Mouse (Mus musculus): ENCODE results near the gene Wdr86.

The Wdr86 gene

DNA sequence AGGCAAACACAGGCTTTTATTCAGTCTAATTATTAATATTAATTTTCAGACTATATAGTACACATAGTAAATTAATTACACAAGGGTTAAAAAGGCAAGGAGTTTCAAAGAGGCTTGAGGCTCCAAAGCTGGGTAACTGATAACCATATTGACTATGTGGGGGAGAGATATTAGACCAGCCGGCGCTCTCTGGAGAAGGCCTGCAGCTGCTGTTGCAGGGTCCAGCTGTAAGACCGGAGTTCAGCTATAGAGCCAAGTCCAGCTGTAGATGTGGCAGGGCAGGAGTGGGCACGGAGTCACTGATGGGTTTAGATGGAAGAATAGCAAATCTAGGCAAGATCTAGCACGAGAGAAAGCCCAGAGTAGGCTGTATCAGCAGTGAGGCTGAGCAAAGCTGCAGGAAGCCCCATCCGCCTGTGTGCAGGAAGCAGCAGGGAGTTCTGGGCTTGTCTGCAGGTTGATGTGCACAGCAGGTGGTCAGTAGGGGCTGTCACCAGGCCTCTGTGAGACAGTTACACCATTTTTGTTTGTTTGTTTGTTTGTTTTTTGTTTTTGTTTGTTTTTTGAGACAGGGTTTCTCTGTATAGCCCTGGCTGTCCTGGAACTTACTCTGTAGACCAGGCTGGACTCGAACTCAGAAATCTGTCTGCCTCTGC lies 3.4 kb upstream of the Wdr86 start:
- in situ Hi-C loops (cut with MboI, MseI), result loop anchor here in 1 of 2 experiments (10.0 kb wide), 1 partner anchor 61 kb away; no protein-coding TSS in a partner anchor

DNA sequence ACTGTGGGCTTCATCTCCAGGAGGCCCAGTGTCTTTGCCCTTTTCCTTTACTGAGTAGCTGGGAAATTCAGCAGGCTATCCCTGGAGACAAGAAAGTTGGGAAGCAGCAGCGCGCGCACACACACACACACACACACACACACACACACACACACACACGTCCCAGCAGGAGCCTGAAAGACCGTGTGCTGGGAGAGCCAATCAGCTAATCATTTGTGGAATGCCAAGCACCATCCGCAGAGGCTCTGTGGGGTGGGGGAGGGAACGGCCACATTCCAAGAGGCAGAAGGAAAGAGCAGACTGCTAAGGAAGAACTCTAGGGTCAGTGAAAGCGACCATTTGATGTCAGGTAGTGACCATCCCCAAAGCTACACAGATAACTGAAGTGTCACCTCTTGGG lies 2.6 kb upstream of the Wdr86 start:
- in situ Hi-C loops (cut with MboI, MseI), result loop anchor here in 1 of 2 experiments (10.0 kb wide), 1 partner anchor 62 kb away; no protein-coding TSS in a partner anchor

DNA sequence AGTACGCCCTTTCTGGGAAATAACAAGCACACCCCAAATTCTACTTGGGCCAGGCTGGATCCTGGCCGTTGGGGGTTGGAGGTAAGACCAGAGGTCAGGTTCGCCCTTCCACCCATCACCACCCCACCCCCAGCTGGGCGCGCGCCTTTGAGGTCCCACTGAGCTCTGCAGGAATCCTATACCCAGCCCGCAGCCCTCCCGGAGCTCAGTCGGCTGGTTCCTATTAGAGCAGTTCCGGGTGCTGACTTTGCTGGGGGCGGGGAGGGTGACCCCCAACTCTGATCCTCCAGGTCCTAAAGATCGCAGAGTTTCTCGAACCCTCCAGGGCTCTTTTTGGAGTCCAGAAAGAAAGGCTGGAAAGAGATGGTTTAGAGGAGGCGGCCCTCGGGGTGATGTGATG lies 459 bp upstream of the Wdr86 start:
- in situ Hi-C loops (cut with MboI, MseI), result loop anchor here in 1 of 2 experiments (10.0 kb wide), 1 partner anchor 64 kb away; no protein-coding TSS in a partner anchor

DNA sequence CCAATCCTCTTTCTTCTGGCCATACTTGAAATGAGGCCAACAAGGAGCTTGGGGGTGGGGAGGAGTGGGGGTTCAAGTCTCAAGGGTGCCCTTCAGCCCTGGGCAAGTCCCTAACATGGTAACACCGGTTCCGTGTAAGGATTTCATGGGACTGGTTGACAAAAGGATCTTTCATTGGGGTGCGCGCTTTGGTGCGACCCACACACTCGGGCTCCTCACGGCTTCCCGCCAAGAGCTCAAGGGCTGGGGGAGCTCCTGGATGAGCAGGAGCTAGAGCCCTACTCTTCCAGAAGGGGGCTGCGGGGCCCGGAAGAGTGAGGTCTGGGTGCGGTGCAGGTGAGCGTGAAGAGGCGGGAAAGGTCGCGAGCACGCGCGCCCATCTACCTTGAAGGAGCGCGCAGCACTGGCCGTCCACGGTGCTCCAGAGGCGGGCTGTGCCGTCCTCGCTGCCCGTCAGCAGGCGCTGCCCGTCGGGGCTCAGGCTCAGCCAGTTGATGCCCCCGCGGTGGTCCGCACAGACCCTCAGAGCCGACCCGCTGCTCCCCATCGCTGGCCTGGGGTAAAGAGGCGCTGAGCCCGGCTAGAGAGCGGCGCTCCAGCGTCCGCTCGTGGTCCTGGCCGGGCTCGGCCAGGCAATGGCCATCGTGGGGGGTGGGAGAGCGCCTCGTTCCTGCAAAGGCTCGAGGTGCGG lies 585 bp downstream of the Wdr86 start:
- in situ Hi-C loops (cut with MboI, MseI), result loop anchor here (5.0 to 10.0 kb wide), 2 partner anchors 47 to 65 kb away; no protein-coding TSS in a partner anchor

DNA sequence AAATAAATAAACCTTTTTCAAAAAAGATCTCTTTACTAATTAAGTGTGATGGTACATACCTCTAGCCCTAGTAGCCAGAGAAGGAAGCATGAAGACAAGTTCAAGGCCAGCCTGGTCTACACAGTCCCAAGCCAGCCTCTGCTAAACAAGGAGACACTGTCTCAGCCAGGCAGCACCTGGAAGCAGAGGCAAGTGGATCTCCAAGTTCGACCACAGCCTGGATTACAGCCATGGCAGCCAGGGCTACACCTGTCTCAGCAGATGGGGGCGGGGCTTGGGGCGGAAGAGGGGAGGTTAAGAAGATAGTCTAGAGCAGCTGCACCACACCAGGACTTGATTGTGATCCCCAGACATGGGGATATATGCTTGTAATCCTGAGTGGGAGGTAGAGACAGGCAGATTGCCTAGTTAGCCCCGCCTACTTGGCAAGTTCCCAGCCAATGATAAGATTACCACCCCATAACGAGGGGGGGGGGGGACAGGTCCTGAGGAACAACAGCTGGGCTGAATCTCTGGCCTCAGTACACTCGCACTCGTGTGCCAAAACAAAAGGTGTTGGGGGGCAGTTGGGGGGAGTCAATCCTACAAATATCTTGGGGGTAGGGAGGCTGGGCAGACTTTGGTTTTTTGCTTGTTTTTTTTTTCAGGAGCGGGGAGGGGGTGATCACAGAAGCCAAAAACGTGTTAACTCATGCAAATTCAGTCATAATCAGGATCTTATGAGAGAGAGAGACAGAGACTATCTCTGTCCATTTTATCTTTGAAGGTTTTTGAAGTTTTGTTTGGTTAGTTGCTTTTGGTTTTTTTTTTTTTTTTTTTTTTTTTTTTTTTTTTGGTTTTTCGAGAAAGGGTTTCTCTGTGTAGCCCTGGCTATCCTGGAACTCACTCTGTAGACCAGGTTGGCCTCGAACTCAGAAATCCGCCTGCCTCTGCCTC lies 3.4 kb downstream of the Wdr86 start:
- in situ Hi-C loops (cut with MboI, MseI), result loop anchor here in 1 of 2 experiments (5.0 kb wide), 1 partner anchor 50 kb away; no protein-coding TSS in a partner anchor

DNA sequence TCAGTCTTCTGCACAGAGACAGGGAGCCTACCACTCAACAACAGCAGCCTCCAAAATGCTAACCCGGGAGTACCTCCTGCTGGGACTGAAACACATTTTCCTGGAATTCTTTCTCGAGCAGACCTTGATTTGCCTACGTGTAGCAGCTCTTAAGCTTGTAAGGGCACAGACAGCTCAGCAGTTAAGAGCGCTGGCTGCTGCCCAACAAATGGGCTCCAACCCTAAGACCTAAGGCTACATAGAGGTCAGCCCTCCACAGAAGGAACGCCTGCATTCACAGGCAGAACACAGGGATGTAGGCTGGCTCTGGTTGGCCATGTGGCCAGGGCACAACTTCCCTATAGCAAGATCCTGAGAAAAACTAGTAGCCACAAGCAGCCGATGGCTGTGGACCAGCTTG lies 4.6 kb downstream of the Wdr86 start:
- in situ Hi-C loops (cut with MboI, MseI), result loop anchor here in 1 of 2 experiments (5.0 kb wide), 1 partner anchor 51 kb away; no protein-coding TSS in a partner anchor

DNA sequence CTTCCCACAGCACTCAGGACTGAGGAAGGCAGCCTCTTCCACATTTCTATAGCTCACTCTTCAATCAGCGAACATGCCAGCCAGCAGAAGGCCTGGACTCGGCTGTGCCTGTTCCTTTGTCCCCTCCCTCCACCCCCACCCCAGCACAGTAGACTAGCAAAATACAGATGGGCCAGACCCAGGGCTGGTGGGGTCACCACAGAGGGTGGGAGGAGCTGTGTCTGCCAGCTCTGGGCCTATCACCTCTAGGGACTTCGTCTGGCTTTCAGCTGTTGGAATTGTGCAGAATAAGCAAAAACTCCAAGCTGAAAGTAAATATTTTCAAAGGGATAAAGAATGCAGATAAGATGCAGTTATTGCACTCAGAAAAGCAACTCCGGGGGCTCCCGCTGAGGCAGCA lies 5.7 kb downstream of the Wdr86 start:
- in situ Hi-C loops (cut with MboI, MseI), result loop anchor here in 1 of 2 experiments (5.0 kb wide), 1 partner anchor 52 kb away; no protein-coding TSS in a partner anchor

DNA sequence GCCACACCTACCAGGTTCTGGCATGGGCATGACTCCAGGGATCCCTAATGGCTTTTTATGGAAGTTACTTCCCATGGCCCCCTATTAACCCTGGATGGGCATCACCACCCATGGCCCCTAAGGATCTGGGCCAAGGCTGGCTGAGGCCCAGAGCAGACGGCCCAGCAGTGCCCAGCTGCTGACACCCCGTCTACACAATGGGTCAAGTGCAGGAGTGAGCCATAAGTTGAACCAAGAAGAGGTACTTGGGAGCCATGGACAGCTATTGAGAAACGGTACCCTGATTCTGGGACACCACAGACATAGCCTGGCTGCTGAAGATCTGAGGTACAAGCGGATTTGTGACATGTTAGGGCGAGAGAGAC lies 6.3 kb downstream of the Wdr86 start:
- in situ Hi-C loops (cut with MboI, MseI), result no loop called here

DNA sequence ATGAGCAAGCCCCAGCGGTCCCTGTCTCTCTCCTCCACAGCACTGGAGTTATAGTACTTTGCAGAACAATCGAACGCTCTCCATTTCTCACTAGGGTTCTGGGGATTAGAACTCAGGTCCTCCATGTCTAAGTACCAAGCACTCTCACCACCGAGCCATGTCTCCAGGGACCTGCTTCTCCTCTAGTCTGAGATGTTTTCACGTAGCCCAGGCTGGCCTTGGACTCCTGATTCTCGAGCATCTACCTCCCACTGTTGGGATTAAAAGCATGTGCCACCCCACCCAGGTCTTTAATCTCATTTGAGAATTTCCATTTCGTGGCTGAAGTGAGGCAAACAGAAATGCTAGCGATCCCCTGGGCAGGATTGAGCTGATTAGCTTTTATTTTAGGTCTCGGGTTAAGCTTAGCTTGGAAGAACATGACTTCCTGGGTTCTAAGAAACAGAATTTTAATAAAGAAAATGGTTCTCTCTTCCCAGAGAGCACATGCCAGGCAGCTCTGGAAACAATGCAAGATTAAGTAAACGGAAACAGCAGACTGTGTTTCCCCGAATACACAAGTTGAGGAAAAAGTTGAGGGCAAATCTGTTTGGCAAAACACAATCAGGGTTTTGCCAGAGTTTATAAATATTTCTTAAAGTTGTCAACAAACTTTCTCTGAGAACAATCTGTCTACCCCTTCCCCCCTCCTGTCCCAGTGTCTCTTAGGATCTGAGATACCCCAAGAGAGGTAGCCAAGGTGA lies 6.8 kb downstream of the Wdr86 start:
- in situ Hi-C loops (cut with MboI, MseI), result no loop called here

DNA sequence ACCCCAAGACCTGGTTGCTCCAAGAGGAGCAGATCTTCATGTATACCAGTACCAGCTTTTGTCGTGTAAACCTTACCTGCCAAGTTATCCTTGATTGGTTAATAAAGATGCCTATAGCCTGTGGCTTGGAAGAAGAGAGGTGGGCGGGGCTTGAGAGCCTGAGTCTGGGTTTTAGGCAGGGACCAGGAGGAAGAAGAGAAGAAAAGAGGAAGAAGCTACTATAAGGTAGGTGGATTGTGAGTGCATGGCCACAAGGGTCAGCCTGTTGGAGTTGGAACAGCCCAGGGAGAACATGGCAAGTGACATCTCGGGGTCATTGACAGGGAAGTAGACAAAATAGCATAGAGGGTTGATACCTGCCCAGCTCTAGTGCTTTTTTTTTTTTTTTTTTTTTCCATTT lies 10.7 kb downstream of the Wdr86 start:
- in situ Hi-C loops (cut with MboI, MseI), result no loop called here

DNA sequence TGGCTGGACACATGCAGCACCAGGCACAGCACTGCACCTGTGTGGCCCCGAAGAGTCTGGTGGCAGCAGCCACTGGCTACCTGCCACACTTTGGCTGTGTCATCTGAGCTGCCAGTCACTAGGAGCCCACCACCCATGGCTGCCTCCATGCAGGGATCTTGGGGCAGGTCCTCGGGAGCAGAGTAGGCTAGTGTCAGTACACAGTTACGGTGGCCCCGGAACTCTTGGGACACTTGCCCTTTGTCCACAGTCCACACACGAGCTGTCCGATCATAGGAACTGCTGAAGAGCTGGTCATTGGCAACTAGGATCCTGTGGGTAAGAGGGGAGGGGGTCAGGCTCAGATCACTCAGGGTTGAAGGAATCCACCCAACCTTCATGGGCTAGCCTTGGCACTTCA lies 12.5 kb downstream of the Wdr86 start:
- in situ Hi-C loops (cut with MboI, MseI), result no loop called here

DNA sequence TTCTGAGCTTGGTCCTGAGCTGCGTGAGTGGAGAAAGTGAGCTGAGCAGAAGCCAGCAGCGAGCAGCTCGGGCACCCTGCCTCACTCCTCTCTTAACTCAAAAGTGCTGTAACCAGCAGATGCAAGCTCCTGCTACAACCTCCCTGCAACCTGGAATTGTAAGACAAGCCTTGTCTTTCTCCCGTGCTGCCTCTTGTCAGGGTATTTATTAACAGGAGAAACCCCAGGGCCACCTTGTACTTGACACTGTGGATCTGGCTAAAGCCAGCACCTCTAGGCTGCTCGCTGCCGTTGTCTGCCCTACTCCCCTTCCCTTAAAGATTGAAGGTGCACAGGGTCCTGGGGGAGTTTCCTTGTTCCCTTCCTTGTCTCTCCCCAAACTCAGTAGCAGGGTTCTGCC lies 16.5 kb downstream of the Wdr86 start:
- in situ Hi-C loops (cut with MboI, MseI), result no loop called here

DNA sequence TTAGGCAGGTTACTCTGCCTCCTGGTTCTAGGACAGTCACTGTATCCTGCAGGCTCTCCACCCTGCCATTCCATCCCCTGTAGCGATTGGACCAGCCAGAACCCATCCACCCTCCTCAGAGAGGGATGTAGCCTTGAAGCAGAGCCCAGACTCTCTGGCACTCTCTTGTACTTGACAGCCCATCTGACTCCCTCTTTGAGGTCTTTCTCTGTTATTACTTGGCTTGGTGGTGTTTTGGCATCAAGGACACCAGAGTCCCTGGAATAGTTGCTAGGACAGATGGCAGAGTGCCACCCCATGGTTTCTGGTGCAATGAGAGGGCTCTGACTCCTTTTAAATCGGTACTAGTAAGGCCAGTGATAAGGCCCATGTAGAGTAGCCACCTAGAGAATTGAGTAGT lies 17.3 kb downstream of the Wdr86 start:
- in situ Hi-C loops (cut with MboI, MseI), result no loop called here

DNA sequence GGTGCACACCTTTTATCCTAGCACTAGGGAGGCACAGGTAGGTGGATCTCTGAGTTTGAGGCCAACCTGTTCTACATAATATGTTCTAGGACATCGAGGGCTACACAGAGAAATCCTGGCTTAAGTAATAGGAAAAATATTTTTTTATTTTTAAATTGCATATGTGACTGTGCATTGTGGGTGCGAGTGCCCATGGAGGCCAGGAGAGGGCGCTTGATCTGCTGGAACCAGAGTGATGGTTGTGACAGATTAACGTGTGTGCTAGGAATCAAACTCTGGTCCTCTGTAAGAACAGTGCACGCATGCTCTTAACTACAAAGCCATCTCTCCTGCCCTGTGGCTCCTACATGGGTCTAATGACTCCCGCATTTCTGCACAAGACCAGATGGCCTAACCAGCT lies 18.9 kb downstream of the Wdr86 start:
- in situ Hi-C loops (cut with MboI, MseI), result no loop called here

DNA sequence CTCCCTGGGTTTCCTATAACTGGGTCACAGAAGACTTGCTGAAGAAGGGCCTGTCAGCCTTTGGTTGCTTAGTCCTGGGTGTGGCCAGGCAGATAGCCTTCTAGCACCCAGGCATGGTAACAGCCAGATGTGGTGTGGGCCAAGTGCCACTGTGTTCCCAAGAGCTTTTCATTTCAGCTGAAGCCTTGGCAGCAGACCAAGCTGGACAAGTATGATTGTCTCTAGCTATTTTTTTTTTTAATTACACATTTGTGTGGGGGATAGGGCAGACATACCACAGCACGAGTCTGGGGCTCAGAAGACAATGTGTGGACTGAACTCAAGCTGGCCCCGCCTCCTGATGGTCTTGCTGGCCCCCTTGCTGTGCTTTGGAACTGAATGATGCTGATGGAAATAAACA lies 20.6 kb downstream of the Wdr86 start:
- in situ Hi-C loops (cut with MboI, MseI), result no loop called here

DNA sequence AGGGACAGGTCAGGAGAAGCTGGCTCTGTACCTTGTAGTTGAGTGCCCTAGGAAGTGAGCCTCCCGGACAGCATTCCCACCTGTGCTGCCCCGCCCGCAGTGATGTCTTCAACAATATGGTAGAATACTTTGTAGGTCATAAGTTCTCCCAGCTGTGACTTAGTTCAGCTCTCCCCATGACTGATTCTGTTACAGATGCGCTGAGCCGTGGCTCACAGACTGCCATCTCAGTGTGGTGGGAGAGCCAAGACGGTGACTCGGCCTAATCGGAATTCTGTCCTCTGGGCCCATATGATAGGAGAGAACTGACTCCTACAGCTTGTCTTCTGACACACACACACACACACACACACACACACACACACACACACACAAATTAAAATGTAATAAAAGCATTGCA lies 25.9 kb downstream of the Wdr86 start:
- in situ Hi-C loops (cut with MboI, MseI), result no loop called here

DNA sequence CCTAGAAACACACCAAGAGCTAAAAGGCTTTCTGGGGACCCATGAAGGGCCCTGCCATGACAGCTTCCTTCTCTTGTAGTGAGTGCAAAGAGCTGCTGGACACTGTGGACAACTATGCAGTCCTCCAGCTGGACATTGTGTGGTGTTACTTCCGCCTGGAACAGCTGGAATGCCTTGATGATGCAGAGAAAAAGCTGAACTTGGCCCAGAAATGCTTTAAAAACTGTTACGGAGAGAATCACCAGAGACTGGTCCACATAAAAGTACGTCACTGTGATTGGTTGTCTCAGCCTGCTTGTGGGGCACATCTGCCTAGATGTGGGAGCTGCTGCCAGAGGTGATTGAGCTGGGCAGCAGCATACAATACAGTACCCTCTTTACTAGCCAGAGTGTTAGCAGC lies 29.3 kb downstream of the Wdr86 start:
- in situ Hi-C loops (cut with MboI, MseI), result no loop called here

DNA sequence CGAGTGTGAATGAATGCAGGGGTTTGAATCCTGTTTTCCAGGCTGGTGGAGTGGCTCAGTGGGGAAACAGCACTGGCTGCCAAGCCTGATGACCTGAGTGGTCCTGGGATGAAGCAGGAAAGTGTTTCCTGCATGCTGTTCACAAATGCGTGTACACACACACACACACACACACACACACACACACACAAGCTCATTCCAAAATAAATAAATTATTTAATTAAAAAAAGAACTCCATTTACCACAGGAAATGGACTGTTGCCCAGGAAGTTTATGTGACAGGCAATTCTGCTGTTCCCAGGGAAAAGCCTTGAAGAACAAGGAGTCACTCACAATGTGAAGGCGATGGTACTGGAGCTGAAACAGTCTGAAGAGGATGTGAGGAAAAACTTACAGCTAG lies 33.8 kb downstream of the Wdr86 start:
- in situ Hi-C loops (cut with MboI, MseI), result loop anchor here (10.0 to 25.0 kb wide), 2 partner anchors 118 to 1259 kb away; partner anchors contain the start of gene Kmt2e (in 1 of the 2)

DNA sequence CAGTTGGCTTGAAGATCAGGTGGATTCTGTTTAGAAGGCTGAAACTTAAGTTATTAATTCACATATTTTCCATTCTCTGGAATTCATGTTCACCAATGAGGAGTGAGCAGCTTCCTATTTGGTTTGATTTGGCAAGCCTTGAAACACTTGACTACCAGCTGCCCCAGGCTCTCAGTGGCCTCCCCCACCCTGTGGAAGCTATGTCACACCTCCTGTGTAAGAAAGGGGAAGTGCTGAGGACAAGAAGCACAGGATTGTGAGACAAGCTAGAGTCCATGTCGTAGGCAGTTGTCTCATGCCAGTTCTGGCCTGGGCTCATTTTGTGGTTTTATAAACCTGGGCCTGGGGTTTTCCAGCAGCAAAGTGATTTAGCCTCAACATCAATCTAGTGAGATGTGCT lies 42.8 kb downstream of the Wdr86 start:
- in situ Hi-C loops (cut with MboI, MseI), result loop anchor here in 1 of 2 experiments (25.0 kb wide), 1 partner anchor 1250 kb away; the partner anchor contains the start of gene Kmt2e

DNA sequence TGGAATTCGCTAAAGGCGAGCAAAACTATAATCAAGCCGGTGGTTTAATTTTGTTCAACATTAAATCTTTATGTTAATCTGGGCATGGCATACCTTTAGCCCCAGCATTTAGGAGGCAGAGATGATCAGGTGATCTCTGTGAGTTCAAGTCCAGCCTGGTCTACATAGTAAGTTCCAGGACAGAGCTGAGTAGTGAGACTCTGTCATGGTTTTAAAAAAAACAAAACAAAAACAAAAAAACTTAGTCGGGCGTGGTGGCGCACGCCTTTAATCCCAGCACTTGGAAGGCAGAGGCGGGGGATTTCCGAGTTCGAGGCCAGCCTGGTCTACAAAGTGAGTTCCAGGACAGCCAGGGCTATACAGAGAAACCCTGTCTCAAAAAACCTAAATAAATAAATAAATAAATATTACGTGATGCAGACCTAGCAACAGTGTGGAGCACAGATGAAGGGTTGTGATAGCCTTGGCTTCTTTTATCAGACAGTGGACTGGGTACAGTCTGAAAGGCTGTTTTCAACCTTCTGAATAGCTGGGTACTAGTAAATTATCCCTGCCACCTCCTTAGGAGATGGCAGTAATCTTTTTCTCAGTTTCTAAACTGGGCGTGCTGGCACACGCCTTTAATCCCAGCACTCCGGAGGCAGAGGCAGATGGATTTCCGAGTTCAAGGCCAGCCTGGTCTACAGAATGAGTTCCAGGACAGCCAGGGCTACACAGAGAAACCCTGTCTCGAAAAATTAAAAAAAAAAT lies 43.7 kb downstream of the Wdr86 start:
- in situ Hi-C loops (cut with MboI, MseI), result loop anchor here in 1 of 2 experiments (25.0 kb wide), 1 partner anchor 1250 kb away; the partner anchor contains the start of gene Kmt2e
